Mouse (Mus musculus) layer of hippocampus, adult 6 months (tissue): ENCODE data around the gene Slc2a6. TPM values are rescaled to one million over a fixed set of nuclear protein-coding genes. Genes with fewer than 3 reads are reported as not detected.

ENCODE experiments used
- long read RNA-seq, 2 experiments: library from polyadenylated mRNA; unstranded; transcript quantifications; one replicate each; pipeline ENCODE4 v2.0.0; 2019 to 2020
- polyA plus RNA-seq: library from polyadenylated mRNA; unstranded; fragments of <200 nt; fragmentation: Nextera tagmentation; gene quantifications from 2 replicates; pipeline ENCODE4 v1.2.3, GENCODE M21; 2021

Slc2a6 gene
- polyA plus RNA-seq: 31.6 and 33.9 TPM in 2 replicates
- long read RNA-seq, experiment 1, transcript Slc2a6-201 (10 exons, 2,138 nt): major isoform, 15 of 27 reads
- long read RNA-seq, experiment 1, partial matches to known transcripts: 8 of 27 reads
- long read RNA-seq, experiment 1, other reads (novel, unspliced or antisense): 4 of 27 reads
- long read RNA-seq, experiment 2, transcript Slc2a6-201 (10 exons, 2,138 nt): major isoform, 104 of 161 reads
- long read RNA-seq, experiment 2, partial matches to known transcripts: 29 of 161 reads
- long read RNA-seq, experiment 2, other reads (novel, unspliced or antisense): 24 of 161 reads

GRCm38 (mm10) chr2:27027618-27028436 lies at the start of gene Slc2a6:
TSS of gene Slc2a6 (minus strand) at chr2:27027998.

GRCm38 (mm10) chr2:27071978-27072377 lies 44.2 kb upstream of the Slc2a6 start, which contains the start of gene Mymk:
TSS of gene Mymk (minus strand) at chr2:27072179.

GRCm38 (mm10) chr2:27009714-27010244 lies 18.0 kb downstream of the Slc2a6 start, which contains the start of gene Cacfd1:
TSS of gene Cacfd1 (plus strand) at chr2:27009926.

GRCm38 (mm10) chr2:26973116-26973515 lies 54.7 kb downstream of the Slc2a6 start, which contains the start of gene Adamts13:
TSS of gene Adamts13 (plus strand) at chr2:26973416.

Other genes starting within 250 kb of the Slc2a6 start
- not detected in 2 replicates for gene Abo, start 163.0 kb downstream of the Slc2a6 start, polyA plus RNA-seq
- 5.4 and 5.9 TPM in 2 replicates for gene Surf6, start 125.1 kb downstream of the Slc2a6 start, polyA plus RNA-seq
- 43.0 and 43.9 TPM in 2 replicates for gene Med22, start 117.3 kb downstream of the Slc2a6 start, polyA plus RNA-seq
- 298 and 299 TPM in 2 replicates for gene Rpl7a, start 117.2 kb downstream of the Slc2a6 start, polyA plus RNA-seq
- 30.0 and 31.6 TPM in 2 replicates for gene Surf2, start 111.6 kb downstream of the Slc2a6 start, polyA plus RNA-seq
- gene Surf1, start 111.5 kb downstream of the Slc2a6 start, polyA plus RNA-seq: 150 and 152 TPM in 2 replicates
- gene Surf4, start 94.1 kb downstream of the Slc2a6 start, polyA plus RNA-seq: 90.1 and 99.9 TPM in 2 replicates
- 0.06 and 0.18 TPM in 2 replicates for gene Stkld1, start 94.0 kb downstream of the Slc2a6 start, polyA plus RNA-seq
- gene Rexo4, start 63.6 kb downstream of the Slc2a6 start, polyA plus RNA-seq: 33.3 and 35.0 TPM in 2 replicates
- 5.7 and 6.0 TPM in 2 replicates for gene Adamts13, start 54.6 kb downstream of the Slc2a6 start, polyA plus RNA-seq
- gene Cacfd1, start 18.1 kb downstream of the Slc2a6 start, polyA plus RNA-seq: 51.1 and 52.4 TPM in 2 replicates
- gene Mymk, start 44.2 kb upstream of the Slc2a6 start, polyA plus RNA-seq: 0.36 and 0.45 TPM in 2 replicates
- 22.4 and 24.9 TPM in 2 replicates for gene Adamtsl2, start 51.4 kb upstream of the Slc2a6 start, polyA plus RNA-seq
- 113 and 150 TPM in 2 replicates for gene Fam163b, start 114.5 kb upstream of the Slc2a6 start, polyA plus RNA-seq
- gene Dbh, start 137.2 kb upstream of the Slc2a6 start, polyA plus RNA-seq: 0.10 and 0.19 TPM in 2 replicates
- gene Sardh, start 220.3 kb upstream of the Slc2a6 start, polyA plus RNA-seq: 4.3 and 5.3 TPM in 2 replicates